Mouse (Mus musculus) kidney, embryonic 16.5 days (tissue): Measurements from ENCODE around the gene Plekhg2. TPM values are rescaled to one million over a fixed set of nuclear protein-coding genes. Genes with fewer than 3 reads are reported as not detected.
A peak's percentile ranks its signal among the peaks of the same experiment; 100 is the strongest.

Experiments used
- ATAC-seq: fragments of 200-750 bp; cut with Nextera tagmentation; 2 replicates; pipeline ENCODE4 v1.8.0; 2017; ENCODE audit warnings: moderate TSS enrichment; ENCODE audit not compliant: low FRiP score, low TSS enrichment
- H3K27ac ChIP-seq: fragments of 300-500 bp; sonication (generic); 2 replicates; pipeline ENCODE4 v1.5.1; 2014; ENCODE audit warnings: low read length
- H3K27me3 ChIP-seq: fragments of 300-500 bp; sonication (generic); 2 replicates; pipeline ENCODE4 v1.6.1; 2014; ENCODE audit warnings: low read length, control low read depth, mixed read lengths; ENCODE audit not compliant: insufficient read depth
- H3K36me3 ChIP-seq: fragments of 300-500 bp; sonication (generic); 2 replicates; pipeline ENCODE4 v1.6.1; 2014; ENCODE audit warnings: low read length, control low read depth, mixed read lengths; ENCODE audit not compliant: insufficient read depth
- H3K4me1 ChIP-seq: fragments of 300-500 bp; sonication (generic); 2 replicates; pipeline ENCODE4 v1.6.1; 2014; ENCODE audit warnings: low read length, control low read depth, mixed read lengths; ENCODE audit not compliant: insufficient read depth
- H3K4me2 ChIP-seq: fragments of 300-500 bp; sonication (generic); replicated peaks from 2 replicates; pipeline ENCODE4 v1.6.1; 2014; ENCODE audit warnings: low read depth, low read length
- H3K4me3 ChIP-seq: fragments of 300-500 bp; sonication (generic); 2 replicates; pipeline ENCODE4 v1.5.1; 2014; ENCODE audit warnings: mild to moderate bottlenecking, low read length
- H3K9ac ChIP-seq: fragments of 300-500 bp; sonication (generic); replicated peaks from 2 replicates; pipeline ENCODE4 v1.6.1; 2014; ENCODE audit warnings: low read length
- H3K9me3 ChIP-seq: fragments of 300-500 bp; sonication (generic); 2 replicates; pipeline ENCODE4 v1.6.1; 2016; ENCODE audit warnings: low read length, control low read depth
- WGBS: fragments of 180-500 bp; shearing (Covaris S2); extraction: QIAGEN DNeasy Blood & Tissue Kit; methylation state at CpG from one replicate; pipeline ENCODE4 v1.1.7; 2014; 5-methylcytosine and 5-hydroxymethylcytosine counted together
- polyA plus RNA-seq: library from polyadenylated mRNA; unstranded; fragments of >200 nt; fragmentation: Nextera tagmentation; extraction: Ambion mirVana; gene quantifications from 2 replicates; pipeline ENCODE4 v1.2.1, GENCODE M21; 2015

The Plekhg2 gene
- polyA plus RNA-seq, 1 experiment from 2014 or later = 69.1 TPM

DNA sequence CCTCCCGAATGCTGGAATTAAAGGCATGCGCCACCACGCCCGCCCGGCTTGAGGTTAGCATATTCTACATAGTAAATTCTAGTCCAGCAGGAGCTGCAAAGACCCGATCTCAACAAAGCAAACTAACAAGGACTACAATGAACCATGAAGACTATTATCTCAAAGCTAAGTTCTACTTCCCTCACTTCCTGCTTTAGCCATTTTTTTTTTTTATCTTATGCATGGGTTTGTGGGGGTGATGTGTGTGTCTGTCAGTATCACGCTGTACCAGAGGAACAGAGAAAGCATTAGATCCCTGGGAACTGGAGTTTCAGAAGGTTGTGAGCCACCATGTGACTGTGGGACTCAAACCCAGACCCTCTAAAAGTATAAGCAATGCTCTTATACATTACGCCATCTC lies 47.1 kb downstream of the Plekhg2 start:
- Histone ChIP-seq H3K27ac (no peak overlapping the region), H3K4me3 (no peak overlapping the region), H3K27me3 (no peaks in the 10 kb centered on the region), H3K36me3 (peaks cover 89% of the 10 kb centered on the region), H3K4me2 (no peak overlapping the region), H3K4me1 (no peaks in the 10 kb centered on the region), H3K9me3 (no peaks in the 10 kb centered on the region), H3K9ac (no peak overlapping the region)
- no peak for ATAC-seq
- WGBS = 96% methylated on average over 8 of the region's 8 CpGs

DNA sequence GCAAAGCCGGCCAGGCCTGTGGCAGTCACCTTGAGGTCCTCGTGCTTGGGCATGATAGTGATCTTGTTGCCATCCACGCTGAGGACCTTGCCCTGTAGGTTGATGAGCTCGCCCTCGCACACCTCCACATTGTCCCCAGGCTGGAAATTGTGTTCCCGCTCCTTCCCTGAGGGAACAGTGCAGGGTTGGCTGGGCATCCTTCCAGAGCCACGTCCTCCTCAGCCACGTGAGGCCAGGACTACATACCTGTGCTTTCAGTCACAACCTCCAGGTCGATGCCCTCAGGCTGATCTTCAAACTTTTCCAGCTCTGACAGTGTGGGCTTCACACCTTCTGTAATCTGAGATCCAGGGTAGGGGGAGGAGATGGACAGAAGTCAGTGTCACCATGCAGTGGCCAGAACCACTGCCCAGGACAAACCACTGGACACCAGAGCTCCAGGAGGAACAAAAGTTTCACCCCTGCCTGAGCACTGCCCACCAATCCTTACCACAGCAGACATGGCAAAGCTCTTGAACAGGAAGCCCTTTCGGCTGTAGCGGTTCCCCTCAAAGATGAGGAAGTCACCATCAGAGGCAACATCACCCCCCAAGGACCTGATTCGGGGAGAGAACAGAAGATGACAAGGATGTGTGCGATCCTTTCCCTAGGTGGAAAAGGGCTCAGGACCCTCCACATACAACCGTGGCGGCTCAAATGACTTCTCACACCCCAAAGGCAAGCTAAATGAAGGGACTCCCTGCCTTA lies 50.3 kb downstream of the Plekhg2 start:
- Histone ChIP-seq H3K27ac (no peak overlapping the region), H3K27me3 (no peaks in the 10 kb centered on the region), H3K4me1 (no peaks in the 10 kb centered on the region), H3K4me2 (no peak overlapping the region), H3K4me3 (no peak overlapping the region), H3K9ac (no peak overlapping the region), H3K36me3 (peaks cover 91% of the 10 kb centered on the region), H3K9me3 (no peaks in the 10 kb centered on the region)
- ATAC-seq = no peak
- WGBS = 94% methylated on average over 15 of the region's 15 CpGs

DNA sequence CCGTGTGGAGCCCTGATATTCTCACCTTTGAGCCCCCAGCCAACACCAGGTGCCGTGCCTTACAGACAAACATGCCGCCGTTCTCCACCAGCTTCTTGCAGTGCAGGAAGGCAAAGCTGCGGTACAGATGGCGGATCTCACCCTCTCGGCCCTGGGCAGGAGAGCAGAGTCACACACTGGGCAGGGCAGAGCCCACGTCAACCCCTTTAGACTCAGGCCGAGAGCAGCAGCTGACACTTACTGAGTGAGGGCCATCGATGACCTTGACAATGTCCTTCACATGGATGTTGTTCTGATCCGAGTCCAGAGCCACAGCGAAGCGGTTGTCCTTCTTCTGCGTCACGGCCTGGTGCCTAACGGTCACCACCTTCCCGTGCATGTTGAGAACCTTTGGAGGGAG lies 53.7 kb downstream of the Plekhg2 start:
- H3K27me3 ChIP-seq = no peaks in the 10 kb centered on the region
- no peak overlapping the region for H3K27ac ChIP-seq
- H3K4me1 ChIP-seq = no peaks in the 10 kb centered on the region
- H3K9me3 ChIP-seq = no peaks in the 10 kb centered on the region
- H3K9ac ChIP-seq = no peak overlapping the region
- no peak overlapping the region for H3K4me2 ChIP-seq
- 91% methylated on average over 17 of the region's 17 CpGs for WGBS
- H3K4me3 ChIP-seq = no peak overlapping the region
- peaks cover 88% of the 10 kb centered on the region for H3K36me3 ChIP-seq
- no peak for ATAC-seq

DNA sequence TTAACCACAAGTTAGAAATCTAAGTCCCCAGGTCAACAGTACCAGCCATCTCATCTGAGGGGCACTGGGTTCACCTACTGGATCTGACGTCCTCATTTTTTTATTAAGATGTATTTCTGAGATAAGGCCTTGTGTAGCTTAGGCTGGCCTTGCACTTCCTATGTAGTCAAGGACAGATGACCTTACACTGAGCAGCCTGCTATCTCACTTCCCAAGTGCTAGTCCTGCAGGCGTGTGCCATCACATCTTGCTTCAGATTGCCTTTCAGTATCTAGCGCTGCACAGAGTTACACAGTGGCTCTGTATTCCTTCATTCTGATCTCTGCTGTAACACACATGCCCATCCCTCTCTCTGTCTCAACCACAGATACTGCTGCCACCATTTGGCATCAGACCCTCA lies 54.4 kb downstream of the Plekhg2 start:
- no peak for ATAC-seq
- Histone ChIP-seq H3K9me3 (no peaks in the 10 kb centered on the region), H3K27me3 (no peaks in the 10 kb centered on the region), H3K27ac (no peak overlapping the region), H3K9ac (no peak overlapping the region), H3K36me3 (peaks cover 82% of the 10 kb centered on the region), H3K4me3 (no peak overlapping the region), H3K4me2 (no peak overlapping the region), H3K4me1 (no peaks in the 10 kb centered on the region)
- 81% methylated on average over 3 of the region's 3 CpGs for WGBS

DNA sequence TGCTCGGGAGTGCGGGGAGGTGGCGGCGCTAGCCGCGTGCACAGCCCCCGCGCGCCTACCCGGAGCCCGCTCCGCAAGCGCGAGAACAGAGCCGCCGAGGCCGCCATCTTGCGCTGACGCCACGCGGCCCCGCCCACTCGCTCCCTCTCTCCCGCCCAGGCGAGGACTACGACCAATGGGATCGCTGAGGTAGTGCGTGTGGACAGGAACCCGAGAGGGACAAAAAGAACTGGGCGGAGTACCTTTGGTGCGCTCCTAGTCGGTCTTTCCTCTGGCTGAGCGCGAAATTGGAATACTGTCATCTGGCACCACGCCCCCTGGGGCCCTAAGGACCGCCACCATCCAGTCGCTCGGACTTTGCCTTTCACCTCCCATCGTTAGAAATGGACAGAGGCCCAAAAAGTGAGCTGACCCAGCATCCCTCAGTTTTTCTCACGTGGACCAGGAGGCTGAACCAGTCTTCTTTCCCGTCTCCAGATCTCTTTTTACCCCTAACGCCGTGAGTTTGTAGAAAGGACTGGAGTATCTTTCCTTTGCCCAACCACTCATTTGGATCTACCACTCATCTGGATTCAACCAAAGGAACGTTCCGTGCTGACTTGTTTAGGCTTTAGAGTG lies 60.4 kb downstream of the Plekhg2 start, which contains the start of gene Timm50:
Timm50 (minus strand) TSS at position 147 of the 618 bp plus-strand sequence.
- Histone ChIP-seq H3K27me3 (no peaks in the 10 kb centered on the region), H3K4me2 (peak within 1 kb of the TSS; percentile 74), H3K4me1 (peaks cover 12% of the 10 kb centered on the region), H3K36me3 (peaks cover 43% of the 10 kb centered on the region), H3K9me3 (no peaks in the 10 kb centered on the region), H3K4me3 (peak within 1 kb of the TSS; percentile 81), H3K27ac (peak within 1 kb of the TSS; percentile 58; the same call in 1 of the 2 replicates), H3K9ac (peak within 1 kb of the TSS; percentile 95)
- WGBS = 1% methylated on average over 45 of the region's 45 CpGs
- ATAC-seq = peak; percentile 97

DNA sequence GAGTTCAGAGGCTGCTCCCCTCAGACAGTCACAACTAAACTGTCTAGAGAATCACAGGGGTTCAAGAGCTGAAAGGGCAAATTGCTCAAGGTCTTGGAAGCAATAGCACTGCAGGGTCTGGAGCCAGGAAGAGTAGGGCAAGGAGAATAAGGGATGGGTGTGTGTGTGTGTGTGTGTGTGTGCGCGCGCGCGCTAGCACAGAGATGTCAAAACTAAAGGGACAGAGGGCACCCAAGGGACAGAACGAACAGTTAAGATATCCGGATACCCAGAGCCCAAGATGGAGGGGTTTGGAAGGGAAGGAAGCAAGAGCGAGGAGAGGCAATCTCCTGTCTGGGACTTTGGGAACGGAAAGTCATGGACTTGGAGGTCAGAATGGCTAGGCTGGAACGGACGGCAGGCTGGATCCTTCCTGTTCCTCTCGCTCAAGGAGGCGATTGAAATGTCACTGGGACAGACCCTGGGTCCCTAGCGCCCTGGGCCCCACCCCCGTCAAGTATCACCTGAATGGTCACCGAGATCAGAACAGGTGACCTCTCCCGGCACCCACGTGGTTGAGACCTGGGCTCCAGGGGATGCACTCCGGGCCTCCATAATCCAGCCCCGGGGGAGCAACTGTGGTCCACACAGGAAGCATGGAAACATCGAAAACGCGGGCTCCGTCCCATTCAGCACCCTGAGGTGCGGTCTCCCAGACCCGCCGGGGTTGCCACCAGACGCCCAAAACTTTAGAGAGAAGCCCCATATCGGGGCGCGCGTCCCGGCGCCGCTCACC lies 61.1 kb downstream of the Plekhg2 start:
- WGBS = 3% methylated on average over 35 of the region's 35 CpGs
- Histone ChIP-seq H3K9me3 (no peaks in the 10 kb centered on the region), H3K27ac (peak overlapping the region; percentile 58; the same call in 1 of the 2 replicates)

DNA sequence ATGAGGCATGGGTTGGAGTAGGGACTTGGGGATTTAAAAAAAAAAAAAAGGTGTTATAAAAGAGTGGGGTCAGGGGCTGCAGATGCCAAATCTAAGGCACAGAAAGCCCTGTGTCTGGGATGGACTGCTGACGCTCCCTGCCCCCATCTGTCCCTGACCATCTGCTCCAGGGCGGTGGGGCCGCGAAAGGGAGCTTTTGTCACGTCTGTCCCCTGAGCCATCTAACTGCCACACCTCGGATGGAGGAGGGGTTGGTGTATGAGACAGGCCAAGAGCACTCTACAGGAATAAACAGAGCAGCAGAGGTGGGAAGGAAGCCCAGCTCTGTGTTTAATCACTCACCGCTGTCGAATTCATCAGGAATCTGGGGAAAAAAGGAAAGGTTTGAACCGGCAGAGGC lies 62.7 kb downstream of the Plekhg2 start:
- H3K4me2 ChIP-seq = no peak overlapping the region
- H3K9me3 ChIP-seq = no peaks in the 10 kb centered on the region
- no peak overlapping the region for H3K9ac ChIP-seq
- H3K36me3 ChIP-seq = peaks cover 43% of the 10 kb centered on the region
- peaks cover 12% of the 10 kb centered on the region for H3K4me1 ChIP-seq
- no peaks in the 10 kb centered on the region for H3K27me3 ChIP-seq
- WGBS = 30% methylated on average over 9 of the region's 9 CpGs
- no peak overlapping the region for H3K4me3 ChIP-seq
- no peak for ATAC-seq
- no peak overlapping the region for H3K27ac ChIP-seq

More for the DNA sequence above, 61.1 kb downstream of the Plekhg2 start:
- no peaks in the 10 kb centered on the region for H3K27me3 ChIP-seq
- H3K9ac ChIP-seq = peak overlapping the region; percentile 95
- H3K4me1 ChIP-seq = peaks cover 12% of the 10 kb centered on the region
- H3K36me3 ChIP-seq = peaks cover 43% of the 10 kb centered on the region
- peak overlapping the region; percentile 81 for H3K4me3 ChIP-seq
- H3K4me2 ChIP-seq = peak overlapping the region; percentile 72
- peak; percentile 69 for ATAC-seq

Other genes starting within 250 kb of the Plekhg2 start
- not detected in 2 replicates for gene 9530053A07Rik, start 243.1 kb downstream of the Plekhg2 start, polyA plus RNA-seq
- 108 and 115 TPM in 2 replicates for gene Fbl, start 202.9 kb downstream of the Plekhg2 start, polyA plus RNA-seq
- 15.2 and 16.2 TPM in 2 replicates for gene Dyrk1b, start 193.1 kb downstream of the Plekhg2 start, polyA plus RNA-seq
- gene Eid2, start 104.7 kb downstream of the Plekhg2 start, polyA plus RNA-seq = 0.85 and 1.2 TPM in 2 replicates
- gene Eid2b, start 94.9 kb downstream of the Plekhg2 start, polyA plus RNA-seq = 9.2 and 9.9 TPM in 2 replicates
- gene Selenov, start 81.4 kb downstream of the Plekhg2 start, polyA plus RNA-seq = 0.41 and 0.74 TPM in 2 replicates
- gene Dll3, start 70.4 kb downstream of the Plekhg2 start, polyA plus RNA-seq = 0.50 and 0.68 TPM in 2 replicates
- gene Timm50, start 60.5 kb downstream of the Plekhg2 start, polyA plus RNA-seq = 162 and 169 TPM in 2 replicates
- gene Supt5, start 33.9 kb downstream of the Plekhg2 start, polyA plus RNA-seq = 106 and 109 TPM in 2 replicates
- 840 and 918 TPM in 2 replicates for gene Rps16, start 21.9 kb downstream of the Plekhg2 start, polyA plus RNA-seq
- 16.1 and 18.4 TPM in 2 replicates for gene Zfp36, start 7.7 kb upstream of the Plekhg2 start, polyA plus RNA-seq
- gene Med29, start 20.1 kb upstream of the Plekhg2 start, polyA plus RNA-seq = 52.9 and 55.9 TPM in 2 replicates
- 97.4 and 108 TPM in 2 replicates for gene Paf1, start 20.4 kb upstream of the Plekhg2 start, polyA plus RNA-seq
- 13.6 and 15.5 TPM in 2 replicates for gene Gmfg, start 64.8 kb upstream of the Plekhg2 start, polyA plus RNA-seq
- 2.2 and 2.8 TPM in 2 replicates for gene Lrfn1, start 79.4 kb upstream of the Plekhg2 start, polyA plus RNA-seq
- gene Ifnl2, start 137.9 kb upstream of the Plekhg2 start, polyA plus RNA-seq = not detected in 2 replicates
- not detected in 2 replicates for gene Ifnl3, start 150.2 kb upstream of the Plekhg2 start, polyA plus RNA-seq
- not detected in 2 replicates for gene Sycn, start 168.3 kb upstream of the Plekhg2 start, polyA plus RNA-seq
- 0.18 TPM in 1 of 2 replicates, not detected in the other for gene Nccrp1, start 174.7 kb upstream of the Plekhg2 start, polyA plus RNA-seq
- 16.7 and 20.7 TPM in 2 replicates for gene Samd4b, start 225.5 kb upstream of the Plekhg2 start, polyA plus RNA-seq
- 78.4 and 79.6 TPM in 2 replicates for gene Pak4, start 225.6 kb upstream of the Plekhg2 start, polyA plus RNA-seq